Mouse (Mus musculus) natural killer cell, adult 2 months (primary cell): ENCODE measurements at regions not wholly inside any gene's neighbourhood (a gene's known extent, or its start where the extent isn't known, plus 50 kb on each side); places are given as distances from the start of the nearest gene placed in this dataset.

ENCODE experiments used
- DNase-seq, 2 experiments: peaks; one replicate each; pipeline ENCODE4 v3.0.0; 2022; ENCODE audit warnings: low spot score in 2 of 2

DNA sequence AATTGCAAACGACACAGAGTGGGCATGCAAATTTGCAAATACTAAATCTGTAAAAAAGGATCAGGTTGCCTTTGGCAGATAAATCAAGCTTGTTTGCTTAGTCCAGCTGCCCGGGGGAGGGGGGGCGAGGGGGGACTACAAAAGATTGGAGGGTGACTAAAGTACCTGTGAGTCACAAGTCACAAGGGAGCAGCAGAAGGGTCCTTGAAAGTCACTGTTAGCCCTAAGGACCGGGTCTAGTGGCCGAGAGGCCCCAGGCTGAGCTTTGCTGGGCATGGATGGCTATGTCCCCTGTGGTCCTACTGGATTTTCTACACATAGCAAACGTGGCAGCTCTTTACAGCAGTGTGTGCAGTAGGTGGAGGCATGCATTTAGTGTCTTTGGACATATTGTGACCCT, 118.4 kb upstream of the Pitx1 start:
- DNase-seq = no peak

- DNase-seq = no peak
Measured at GRCm38 (mm10) chr13:55953426-55953825, 117.4 kb upstream of the Pitx1 start.

DNA sequence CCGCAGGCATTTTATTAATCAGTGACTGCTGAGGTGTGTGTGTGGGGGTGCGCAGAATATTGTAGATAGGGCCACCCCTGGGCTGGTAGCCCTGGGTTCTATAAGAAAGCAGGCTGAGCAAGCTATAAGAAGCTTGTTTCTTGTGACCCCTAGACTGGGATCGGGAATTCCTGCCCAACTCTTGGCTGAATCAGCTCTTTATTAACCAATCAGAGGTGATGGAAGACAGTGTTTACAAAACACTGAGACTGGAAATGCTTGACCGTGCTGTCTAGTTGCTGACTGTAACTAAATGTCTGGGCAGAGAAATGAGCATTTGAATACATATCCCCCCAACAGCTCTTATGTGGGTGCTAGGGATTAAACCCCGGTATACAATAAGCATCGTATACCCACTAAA, 114.8 kb upstream of the Pitx1 start:
- DNase-seq = no peak

DNA sequence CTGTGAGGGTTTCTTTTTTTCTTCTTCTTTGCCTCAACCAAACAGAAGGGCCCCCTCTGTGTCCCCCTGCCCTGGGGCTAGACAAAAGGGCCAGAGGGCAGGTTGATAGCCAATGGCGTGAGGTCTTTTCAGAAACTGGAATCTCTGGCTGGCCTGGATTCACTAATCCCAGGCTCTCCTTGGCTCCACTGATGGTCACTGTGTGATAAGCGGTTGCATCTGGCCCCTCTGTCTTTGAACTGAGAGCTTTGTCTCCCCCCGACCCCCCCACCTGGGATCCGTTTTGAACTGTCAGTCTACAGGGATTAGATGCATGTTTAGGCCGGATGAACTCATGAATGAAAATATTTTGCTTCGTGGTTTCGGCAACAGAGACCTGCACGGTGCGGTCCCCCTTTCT, 112.6 kb upstream of the Pitx1 start:
- DNase-seq = no peak

GRCm38 (mm10) chr13:55948144-55948543, 112.2 kb upstream of the Pitx1 start:
- no peak for DNase-seq

- DNase-seq = no peak
Measured at GRCm38 (mm10) chr13:55937417-55937816, 101.4 kb upstream of the Pitx1 start.

DNA sequence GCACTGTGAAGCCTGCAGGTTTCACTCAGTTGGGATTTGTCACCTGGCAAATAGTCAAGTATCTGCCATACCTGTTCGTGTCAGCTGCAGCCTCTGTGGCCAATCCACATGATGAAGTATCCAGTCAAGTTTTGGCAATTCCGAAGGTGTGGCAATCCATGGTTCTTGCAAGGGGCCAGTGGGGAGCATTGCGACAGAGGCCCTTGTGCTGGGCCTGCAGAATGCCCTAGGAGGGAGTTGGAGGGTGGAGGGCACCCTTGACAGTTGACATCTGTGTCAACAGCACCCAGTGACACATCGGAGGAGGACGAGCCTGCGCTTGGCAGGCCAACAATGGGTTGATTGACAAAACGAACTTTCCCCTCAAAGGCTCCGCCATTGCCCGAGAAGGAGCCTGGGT, 101.0 kb upstream of the Pitx1 start:
- DNase-seq = no peak

DNA sequence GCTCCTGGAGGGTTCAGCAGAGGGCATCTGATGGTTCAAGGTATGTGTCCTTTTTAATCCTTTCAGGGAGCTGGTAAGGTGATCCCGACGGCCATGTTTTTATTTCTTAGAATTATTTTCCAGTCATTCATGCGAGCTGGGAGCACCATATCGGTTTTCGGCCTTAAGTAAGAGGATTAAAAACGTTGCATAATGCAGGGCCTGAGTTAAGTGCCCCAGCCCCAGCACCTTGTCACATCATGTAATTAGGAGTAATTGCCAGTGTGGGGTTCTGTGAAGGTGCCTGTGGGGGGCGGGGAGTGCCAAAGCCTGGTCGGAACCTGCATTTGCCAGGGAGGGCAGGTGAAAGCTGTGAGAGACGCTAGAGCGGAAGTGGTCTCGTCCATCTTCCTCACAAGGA, 94.6 kb upstream of the Pitx1 start:
- DNase-seq = no peak

DNA sequence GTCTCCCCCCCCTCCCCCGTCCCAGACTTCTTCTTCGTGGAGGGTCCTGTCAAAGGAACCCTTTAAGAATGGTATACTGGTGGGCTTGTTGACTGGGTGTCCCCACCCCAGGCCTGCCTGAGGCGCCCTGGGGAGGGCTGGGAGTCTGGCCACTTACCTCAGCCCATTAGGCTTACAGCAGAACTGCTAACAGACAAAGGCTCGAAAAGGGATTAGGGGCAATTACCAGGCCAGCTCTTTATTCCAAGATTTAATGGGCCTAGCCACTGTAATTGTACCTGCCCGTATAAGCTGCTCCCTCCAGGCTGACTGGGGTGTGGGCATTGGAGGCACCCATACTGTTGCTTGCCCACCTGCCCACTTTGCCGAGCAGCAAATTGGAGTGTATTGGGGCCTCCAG, 93.8 kb upstream of the Pitx1 start:
- no peak for DNase-seq

DNA sequence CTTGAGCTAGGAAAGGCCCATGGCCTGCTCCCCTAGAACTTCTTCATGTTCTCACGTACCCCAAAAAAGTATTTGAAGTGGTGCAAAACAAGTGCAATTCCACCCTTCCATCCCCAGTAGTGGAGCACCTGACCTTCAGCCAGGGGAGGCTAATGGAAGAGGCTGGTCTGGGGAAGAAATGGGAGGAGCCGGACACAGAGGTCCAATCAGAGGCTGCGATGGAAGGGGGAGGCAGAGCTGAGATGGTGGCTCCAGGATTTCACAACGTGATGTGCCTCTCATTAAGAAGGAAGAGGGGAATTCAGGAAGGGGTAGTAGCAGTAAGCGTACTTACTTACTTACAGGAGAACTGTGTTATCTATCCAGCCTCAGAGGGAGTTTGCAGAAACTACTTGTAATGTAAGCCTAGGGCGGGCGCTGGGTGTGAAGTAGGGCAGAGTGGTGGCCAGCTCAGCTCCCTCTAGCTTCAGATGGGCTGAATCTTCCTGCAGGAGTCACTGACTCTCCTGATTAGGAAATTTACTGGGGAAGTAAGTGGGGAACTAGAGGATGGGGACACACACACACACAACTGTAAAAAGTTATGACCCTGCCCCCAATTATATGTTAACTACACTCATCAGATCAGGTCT, 87.6 kb upstream of the Pitx1 start:
- DNase-seq = no peak

GRCm38 (mm10) chr13:55917316-55917715, 81.3 kb upstream of the Pitx1 start:
- DNase-seq = no peak

GRCm38 (mm10) chr13:55912271-55912711, 76.3 kb upstream of the Pitx1 start:
- DNase-seq = no peak

GRCm38 (mm10) chr13:55909941-55910340, 73.9 kb upstream of the Pitx1 start:
- no peak for DNase-seq

DNA sequence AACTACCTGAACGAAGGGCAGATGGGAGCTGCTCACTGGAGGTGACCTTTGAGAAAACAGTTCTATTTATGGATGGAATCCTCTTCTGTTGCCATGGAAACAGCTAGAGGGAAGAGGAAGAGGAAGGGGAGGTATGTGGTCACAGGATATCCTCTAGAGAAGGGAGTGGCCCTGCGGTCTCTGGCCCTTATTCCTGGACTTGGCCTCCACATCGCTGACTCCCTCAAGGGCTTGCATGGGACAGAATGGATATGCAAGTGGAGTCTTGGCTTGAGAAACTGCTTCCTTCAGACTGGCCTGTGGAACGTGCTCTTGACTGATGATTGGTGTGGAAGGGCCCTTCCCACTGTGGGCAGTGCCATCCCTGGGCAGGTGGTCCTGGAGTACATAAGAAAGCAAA, 68.9 kb upstream of the Pitx1 start:
- no peak for DNase-seq

DNA sequence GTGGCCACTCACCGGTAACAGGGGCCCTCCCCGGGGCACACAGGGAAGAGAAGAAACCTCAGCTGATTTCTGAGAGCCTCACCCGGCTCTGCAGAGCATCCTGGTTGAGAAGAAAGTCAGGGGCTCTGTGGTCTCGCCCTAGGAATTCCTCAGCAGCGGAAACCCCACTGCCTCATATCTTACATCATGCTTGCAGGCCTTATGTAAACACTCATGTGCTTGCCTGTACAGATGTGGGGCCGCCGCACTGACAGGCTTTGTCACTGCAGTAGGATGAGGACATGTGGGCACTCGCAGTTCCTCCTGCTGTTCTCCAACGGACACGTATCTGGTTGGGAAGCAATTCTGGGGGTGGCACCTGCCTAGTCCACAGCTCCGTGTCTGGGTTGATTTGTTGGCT, 66.3 kb upstream of the Pitx1 start:
- DNase-seq = no peak

- no peak for DNase-seq
Measured at GRCm38 (mm10) chr13:55900190-55900526, 64.2 kb upstream of the Pitx1 start.

DNA sequence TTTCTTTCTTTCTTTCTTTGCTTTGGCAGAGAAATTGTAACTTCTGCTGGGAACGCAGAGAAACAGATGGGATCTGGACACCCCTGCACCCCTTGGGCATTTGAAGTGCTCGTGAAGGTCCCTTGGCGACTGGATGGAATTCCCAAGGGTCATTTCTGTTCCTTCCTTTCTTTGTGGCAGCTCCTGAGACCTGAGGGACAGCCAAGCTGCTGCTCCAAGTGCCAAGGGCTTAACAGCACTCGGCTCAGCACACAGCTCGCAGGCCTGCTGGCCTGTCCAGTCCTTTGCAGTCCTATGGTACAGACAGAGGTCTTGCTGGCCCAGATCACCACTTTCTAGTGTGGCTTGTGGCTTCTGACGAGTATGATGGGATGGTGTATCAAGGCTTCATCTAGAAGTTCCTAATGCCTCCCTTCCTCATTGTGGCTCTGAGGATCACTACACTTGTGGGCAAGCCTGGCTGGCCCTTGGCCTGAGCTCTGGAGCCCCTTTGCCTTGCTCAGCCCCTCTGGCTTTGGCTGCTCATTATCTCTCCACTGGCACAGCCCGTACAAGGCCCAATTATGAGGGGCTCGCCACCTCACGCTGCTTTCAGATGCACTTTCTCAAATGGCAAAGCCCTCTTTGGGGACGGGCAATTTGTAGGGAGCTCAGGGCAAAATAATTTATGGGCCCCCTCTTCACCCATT, 63.7 kb upstream of the Pitx1 start:
- no peak for DNase-seq

GRCm38 (mm10) chr13:55898999-55899398, 63.0 kb upstream of the Pitx1 start:
- no peak for DNase-seq

GRCm38 (mm10) chr13:55898257-55898950, 62.4 kb upstream of the Pitx1 start:
- no peak for DNase-seq

DNA sequence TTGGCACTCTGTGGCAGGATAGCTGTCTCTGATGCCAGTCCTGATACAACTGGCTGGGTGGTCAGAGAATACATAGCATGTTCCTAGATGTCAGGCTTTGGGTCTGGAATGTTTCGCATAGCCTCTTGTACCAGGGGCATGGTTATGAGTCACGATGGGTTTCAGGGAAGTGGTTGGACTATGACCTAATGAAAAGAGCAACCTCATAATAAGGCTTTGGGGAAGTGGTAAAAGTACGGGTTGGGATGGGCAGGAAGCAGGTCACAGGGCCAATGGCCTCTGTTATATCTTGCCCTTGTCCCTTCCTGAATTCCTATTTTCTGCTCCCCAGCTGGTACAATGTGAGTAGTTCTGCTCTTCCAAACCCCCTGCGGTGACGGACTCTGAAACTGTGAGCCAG, 59.5 kb upstream of the Pitx1 start:
- DNase-seq = no peak

- DNase-seq = no peak
Measured at GRCm38 (mm10) chr13:55893154-55894018, 57.4 kb upstream of the Pitx1 start.

- DNase-seq = no peak
Measured at GRCm38 (mm10) chr13:55892250-55892649, 56.3 kb upstream of the Pitx1 start.
